Mouse (Mus musculus) 416B (cell line): Measurements from ENCODE around the gene Gucy2e.

Experiments used
- DNase-seq: peaks from one replicate; pipeline ENCODE4 v3.0.0; 2011; ENCODE audit warnings: low read depth

Gucy2e gene

DNA sequence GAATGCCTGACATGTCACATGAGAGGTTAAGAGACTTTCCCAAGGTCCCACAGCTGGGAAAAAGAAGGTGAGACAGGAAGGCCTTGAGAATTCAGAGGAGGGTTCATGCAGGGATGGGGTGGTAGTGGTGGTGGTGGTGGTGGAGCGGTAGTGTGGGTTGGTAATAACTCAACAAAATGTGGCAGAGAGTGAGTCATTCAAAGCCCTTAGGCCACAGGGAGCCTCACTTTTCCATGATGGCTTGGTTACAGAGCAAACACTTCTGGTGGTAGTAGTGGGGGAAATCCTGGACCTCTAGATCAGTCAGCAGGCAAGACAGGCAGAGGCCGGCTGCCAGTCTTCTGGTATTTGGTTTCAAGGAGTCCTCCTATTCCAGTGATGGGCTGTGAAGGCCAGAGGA, 64.2 kb downstream of the Gucy2e start:
- peak; percentile 59 for DNase-seq

DNA sequence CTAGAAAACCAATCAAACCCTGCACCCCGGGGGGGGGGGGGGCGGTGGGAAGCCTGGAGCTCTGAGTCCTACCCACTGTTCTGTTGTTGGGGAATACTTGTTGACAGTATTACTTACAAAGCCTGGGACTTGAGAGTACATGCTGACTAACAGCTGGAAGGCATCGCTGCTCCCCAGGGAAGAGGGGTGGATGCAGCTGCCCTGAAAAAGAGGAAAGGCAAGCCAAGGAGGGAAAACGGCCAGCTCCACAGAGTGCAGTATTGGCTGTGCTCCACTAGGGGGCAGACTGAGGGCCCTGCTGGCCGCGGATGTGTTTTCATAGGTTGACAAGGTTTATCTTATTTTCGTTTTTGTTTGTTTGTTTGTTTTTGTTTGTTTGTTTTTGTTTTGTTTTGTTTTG, 65.2 kb downstream of the Gucy2e start:
- peak; percentile 49 for DNase-seq

DNA sequence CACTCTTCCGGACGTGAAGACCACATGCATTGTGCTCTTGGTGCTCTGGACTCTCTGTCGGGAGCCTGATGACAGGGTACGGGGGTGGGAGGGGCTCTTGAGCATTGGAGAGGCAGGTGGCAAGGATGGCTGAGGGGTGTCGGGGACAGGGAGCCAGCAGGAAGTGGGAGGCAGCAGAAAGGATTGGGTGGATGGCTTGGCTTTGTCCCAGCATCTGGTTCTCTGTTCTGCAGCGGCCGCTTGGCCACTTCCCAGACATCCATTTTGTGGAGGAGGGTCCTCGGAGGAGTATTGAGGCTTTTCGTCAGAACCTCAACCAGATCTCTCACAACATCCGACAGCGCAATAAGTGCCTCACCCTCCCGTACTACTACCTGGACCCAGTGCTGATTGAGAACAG, 67.5 kb downstream of the Gucy2e start:
- DNase-seq: no peak
